Mouse (Mus musculus): ENCODE data around the gene Ier2. TPM values are rescaled to one million over a fixed set of nuclear protein-coding genes. Genes with fewer than 3 reads are reported as not detected.

The Ier2 gene
- 35.2 and 35.4 TPM in 2 replicates for polyA plus RNA-seq (2015; fragmentation: Nextera tagmentation; extraction: Ambion mirVana)

DNA sequence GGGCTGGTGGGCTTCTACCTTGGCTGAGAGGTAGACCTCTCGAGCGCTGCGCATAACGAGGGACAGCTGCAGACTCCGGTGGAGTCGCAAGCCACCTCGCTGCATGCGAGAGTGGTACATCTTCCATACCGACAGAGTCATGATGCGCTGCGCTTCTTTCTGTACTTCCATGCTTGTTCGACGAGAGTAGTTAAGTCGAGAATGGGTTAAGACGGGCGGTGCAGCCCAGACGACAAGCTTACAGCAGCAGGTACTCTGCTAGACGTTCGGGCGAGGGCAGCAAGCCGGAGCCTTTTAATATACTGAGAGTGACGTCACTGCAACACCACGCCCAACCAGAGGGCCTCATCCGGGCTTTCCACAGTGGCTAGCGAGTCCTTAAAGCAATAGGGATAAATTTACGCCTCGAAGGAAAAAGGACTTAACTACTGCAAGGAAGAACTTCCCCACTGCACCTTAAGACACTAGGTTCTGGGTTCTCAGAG lies at the start of gene Ier2:
Gene Ier2, minus strand, starts transcription at position 272 of the 485 bp plus-strand sequence.
- ATAC-seq = peak; percentile 84
- Histone ChIP-seq H3K9me3 (replicated peaks) (no peaks in the 10 kb centered on the region), H3K27ac (peak within 1 kb of the TSS; percentile 81), H3K4me3 (peak within 1 kb of the TSS; percentile 79), H3K36me3 (ENCODE audit: poor library complexity, severe bottlenecking) (no peaks in the 10 kb centered on the region), H3K27me3 (no peaks in the 10 kb centered on the region), H3K9ac (peak within 1 kb of the TSS; percentile 90), H3K4me2 (peak within 1 kb of the TSS; percentile 92), H3K4me1 (peaks cover 46% of the 10 kb centered on the region)
- 0% methylated on average over 27 of the region's 27 CpGs for WGBS

DNA sequence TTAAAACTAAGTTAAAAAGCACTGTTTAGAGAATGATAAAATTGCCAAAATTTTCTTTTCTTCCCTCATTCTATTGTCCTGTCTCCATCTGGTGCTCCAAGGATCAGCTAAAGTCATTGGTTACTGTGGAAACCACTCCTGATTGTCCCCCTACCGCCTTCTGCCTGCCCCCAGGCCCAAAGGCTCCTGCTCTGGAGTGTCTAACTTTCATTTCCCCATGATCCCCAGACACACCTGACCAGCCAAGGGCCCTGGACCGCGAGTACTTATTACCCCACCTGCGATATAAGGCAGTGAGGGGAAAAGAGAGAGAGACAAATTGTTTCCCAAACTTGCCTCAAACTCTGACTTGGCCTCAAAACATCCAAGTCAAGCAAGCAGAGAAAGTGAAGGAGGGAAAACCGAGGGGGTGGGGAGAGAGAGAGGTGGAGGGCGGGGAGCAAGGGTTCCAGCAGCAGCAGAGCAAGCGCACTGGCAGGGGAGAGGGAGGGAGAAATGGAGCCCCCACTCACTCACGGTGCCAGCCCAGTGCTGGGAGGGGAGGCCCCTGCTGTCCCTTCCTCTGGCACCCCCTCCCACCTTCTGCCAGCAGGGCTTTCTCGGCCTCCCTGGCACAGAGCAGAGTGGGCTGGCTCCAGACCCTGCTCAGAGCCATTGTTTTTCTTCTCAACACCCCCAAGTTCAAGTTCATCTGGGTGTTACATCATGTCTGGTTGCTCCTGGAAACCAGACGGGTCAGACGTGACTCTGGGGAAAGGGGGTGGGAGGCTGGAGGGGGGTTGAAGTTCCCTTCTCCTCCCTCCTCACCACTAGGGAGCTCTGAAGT lies 49.5 kb upstream of the Ier2 start:
- Histone ChIP-seq H3K27ac (peak overlapping the region; percentile 98), H3K27me3 (peaks cover 27% of the 10 kb centered on the region), H3K36me3 (ENCODE audit: poor library complexity, severe bottlenecking) (peaks cover 30% of the 10 kb centered on the region), H3K4me1 (peaks cover 93% of the 10 kb centered on the region), H3K4me3 (no peak overlapping the region), H3K4me2 (peak overlapping the region; percentile 10), H3K9me3 (replicated peaks) (no peaks in the 10 kb centered on the region), H3K9ac (peak overlapping the region; percentile 54; the same call in 1 of the 2 replicates)
- peak; percentile 85 for ATAC-seq
- WGBS = 4% methylated on average over 10 of the region's 11 CpGs

DNA sequence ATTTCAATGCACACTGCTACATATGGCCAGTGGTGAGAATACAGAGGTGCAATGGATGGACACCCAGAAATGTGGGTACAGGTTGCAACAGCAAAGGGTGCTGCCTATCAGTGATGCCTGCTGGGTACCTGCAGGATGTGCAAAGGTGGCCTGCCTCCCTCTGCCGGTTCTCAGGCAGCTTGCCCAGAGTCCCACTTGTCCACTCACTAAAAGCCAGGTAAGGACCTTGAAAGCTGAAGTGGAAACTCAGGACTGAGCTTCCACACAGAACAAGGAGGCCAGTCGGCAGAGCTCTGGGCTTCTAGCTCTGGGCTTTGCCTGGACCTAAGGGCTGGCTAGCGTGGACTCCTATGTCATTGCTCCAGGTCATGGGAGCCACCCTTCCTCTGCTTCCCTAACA lies 48.7 kb upstream of the Ier2 start:
- H3K27ac ChIP-seq = peak overlapping the region; percentile 98
- peak overlapping the region; percentile 10 for H3K4me2 ChIP-seq
- H3K4me3 ChIP-seq = no peak overlapping the region
- peaks cover 24% of the 10 kb centered on the region for H3K36me3 ChIP-seq (ENCODE audit: poor library complexity, severe bottlenecking)
- no peak for ATAC-seq
- peaks cover 30% of the 10 kb centered on the region for H3K27me3 ChIP-seq
- H3K9me3 ChIP-seq (replicated peaks) = no peaks in the 10 kb centered on the region
- H3K4me1 ChIP-seq = peaks cover 94% of the 10 kb centered on the region
- 46% methylated on average over 3 of the region's 3 CpGs for WGBS
- peak overlapping the region; percentile 54; the same call in 1 of the 2 replicates for H3K9ac ChIP-seq

DNA sequence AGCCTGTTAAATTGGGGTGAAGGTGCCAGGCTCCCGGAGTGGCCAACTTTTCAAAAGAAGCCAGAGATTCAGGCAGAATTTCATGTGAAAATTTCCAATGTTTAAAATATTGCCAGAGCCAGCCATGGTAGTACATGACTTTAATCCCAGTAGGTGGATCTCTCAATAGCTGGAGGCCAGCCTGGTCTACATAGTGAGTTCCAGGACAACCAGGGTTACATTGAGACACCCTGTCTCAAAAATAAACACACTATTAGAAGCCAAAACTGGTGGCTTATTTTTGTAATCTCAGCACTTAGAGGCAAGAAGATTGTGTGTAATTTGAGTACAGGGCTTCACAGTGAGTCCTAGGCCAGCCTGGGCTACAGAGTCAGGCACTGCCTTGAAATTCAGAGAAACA lies 47.3 kb upstream of the Ier2 start:
- Histone ChIP-seq H3K27ac (peak overlapping the region; percentile 98), H3K4me1 (peaks cover 95% of the 10 kb centered on the region), H3K4me2 (0 out of 2 replicates have a peak overlapping the region, but pooled peaks have one; percentile 3), H3K4me3 (no peak overlapping the region), H3K27me3 (peaks cover 38% of the 10 kb centered on the region), H3K9ac (peak overlapping the region; percentile 52), H3K36me3 (ENCODE audit: poor library complexity, severe bottlenecking) (peaks cover 18% of the 10 kb centered on the region), H3K9me3 (replicated peaks) (no peaks in the 10 kb centered on the region)
- WGBS = 88% methylated on average over 1 of the region's 1 CpGs
- no peak for ATAC-seq

DNA sequence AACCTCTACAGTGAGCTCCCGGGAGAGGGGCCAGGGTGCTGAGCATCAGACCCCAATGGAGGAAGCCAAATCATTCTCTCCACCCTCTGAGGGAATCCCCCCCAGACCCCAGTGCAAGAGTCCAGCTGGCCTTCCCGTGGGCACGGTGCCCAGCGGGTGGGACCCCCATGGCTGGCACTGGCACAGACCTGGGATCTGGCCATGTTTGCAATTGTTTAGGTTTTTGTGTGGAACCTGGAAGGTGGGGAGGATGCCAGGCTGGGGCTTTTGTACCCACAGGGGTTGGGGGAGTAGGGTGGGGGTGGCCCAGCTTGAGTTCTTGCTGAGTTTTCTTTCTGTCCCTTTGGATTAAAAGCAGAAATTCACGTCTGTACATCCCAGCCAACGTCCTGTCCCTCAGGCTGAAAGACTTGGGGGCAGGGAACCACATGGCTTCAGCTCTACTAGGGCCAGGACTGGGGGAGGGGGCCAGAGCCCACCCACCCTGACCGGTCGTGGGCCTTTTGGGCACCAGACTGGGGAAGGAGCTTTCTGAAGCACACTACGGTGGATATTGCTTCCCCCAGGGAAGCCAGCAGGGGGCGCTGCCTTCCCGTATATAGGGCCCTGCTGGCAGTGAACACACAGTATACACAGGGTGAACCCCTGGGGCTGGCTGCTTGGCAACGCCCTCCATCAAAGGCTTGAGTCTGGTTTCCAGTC lies 46.3 kb upstream of the Ier2 start:
- H3K9me3 ChIP-seq (replicated peaks) = no peaks in the 10 kb centered on the region
- peaks cover 93% of the 10 kb centered on the region for H3K4me1 ChIP-seq
- H3K36me3 ChIP-seq (ENCODE audit: poor library complexity, severe bottlenecking) = peaks cover 14% of the 10 kb centered on the region
- peaks cover 44% of the 10 kb centered on the region for H3K27me3 ChIP-seq
- peak overlapping the region; percentile 3; the same call in 1 of the 2 replicates for H3K4me2 ChIP-seq
- H3K9ac ChIP-seq = peak overlapping the region; percentile 0; the same call in 1 of the 2 replicates
- 6% methylated on average over 12 of the region's 12 CpGs for WGBS
- peak; percentile 76 for ATAC-seq
- H3K27ac ChIP-seq = peak overlapping the region; percentile 98
- H3K4me3 ChIP-seq = no peak overlapping the region

DNA sequence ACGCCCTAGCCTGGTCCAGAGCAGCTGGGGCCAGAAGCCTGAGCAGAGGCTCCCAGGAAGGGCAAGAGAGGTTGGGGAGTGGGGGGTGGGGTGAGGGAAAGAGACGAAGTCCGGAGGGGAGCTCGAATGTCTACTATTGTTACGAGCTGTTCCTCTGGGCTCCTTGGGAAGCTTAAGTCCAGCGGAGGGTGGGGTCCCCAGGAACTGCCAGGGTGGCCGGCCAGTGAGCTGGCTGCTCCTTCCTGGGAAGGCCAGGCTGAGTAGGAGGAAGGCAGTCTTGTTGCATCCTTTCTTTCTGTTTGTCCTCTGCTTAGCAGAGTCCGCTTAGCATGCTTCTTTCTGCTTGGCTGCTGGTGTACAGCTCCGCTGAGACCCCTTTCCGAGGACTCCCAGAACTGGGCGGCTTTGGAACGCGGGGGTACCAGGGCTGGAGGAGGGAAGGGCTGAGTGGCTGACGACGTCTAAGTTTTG lies 45.5 kb upstream of the Ier2 start:
- H3K36me3 ChIP-seq (ENCODE audit: poor library complexity, severe bottlenecking) = peaks cover 15% of the 10 kb centered on the region; the same call in 1 of the 2 replicates
- peak overlapping the region; percentile 35 for H3K4me3 ChIP-seq
- H3K27me3 ChIP-seq = peaks cover 52% of the 10 kb centered on the region
- H3K4me2 ChIP-seq = peak overlapping the region; percentile 56
- no peaks in the 10 kb centered on the region for H3K9me3 ChIP-seq (replicated peaks)
- 5% methylated on average over 15 of the region's 15 CpGs for WGBS
- peak overlapping the region; percentile 72 for H3K9ac ChIP-seq
- peak overlapping the region; percentile 98 for H3K27ac ChIP-seq
- H3K4me1 ChIP-seq = peaks cover 90% of the 10 kb centered on the region
- ATAC-seq = no peak

DNA sequence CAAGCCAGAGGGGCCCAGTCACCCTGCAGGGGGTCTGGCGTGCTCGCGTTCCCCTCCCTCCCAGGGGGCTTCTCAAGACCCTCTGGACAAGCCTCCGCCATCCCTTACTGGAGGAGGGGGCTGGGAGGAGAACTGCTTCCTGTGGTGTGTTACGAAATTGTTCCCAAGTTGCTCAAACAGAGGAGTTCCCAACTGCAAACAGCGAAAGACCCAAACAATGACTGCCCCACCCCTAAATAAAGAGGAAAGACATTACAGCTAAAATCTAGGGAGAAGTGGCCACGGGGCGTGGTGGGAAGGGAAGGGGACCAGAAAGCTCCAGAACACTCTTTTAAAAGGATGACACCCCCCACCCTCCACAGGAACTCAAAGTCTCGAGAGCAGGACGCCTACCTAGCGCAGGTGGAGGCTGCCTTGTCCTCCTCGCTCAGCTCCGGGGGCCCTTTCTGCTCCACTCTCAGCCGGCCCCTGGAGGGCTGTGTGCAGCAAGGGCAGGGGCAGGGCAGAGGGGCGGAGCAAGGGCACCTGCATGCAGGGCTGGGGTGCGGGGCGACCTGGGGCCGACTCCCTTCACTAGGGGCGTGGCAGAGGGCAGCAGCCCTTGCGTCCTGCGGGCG lies 44.7 kb upstream of the Ier2 start:
- WGBS = 11% methylated on average over 22 of the region's 22 CpGs
- Histone ChIP-seq H3K4me1 (peaks cover 85% of the 10 kb centered on the region), H3K4me3 (peak overlapping the region; percentile 35), H3K27me3 (peaks cover 60% of the 10 kb centered on the region), H3K36me3 (ENCODE audit: poor library complexity, severe bottlenecking) (peaks cover 15% of the 10 kb centered on the region; the same call in 1 of the 2 replicates), H3K9ac (peak overlapping the region; percentile 72), H3K9me3 (replicated peaks) (no peaks in the 10 kb centered on the region), H3K27ac (peak overlapping the region; percentile 98), H3K4me2 (peak overlapping the region; percentile 56)
- ATAC-seq = no peak

DNA sequence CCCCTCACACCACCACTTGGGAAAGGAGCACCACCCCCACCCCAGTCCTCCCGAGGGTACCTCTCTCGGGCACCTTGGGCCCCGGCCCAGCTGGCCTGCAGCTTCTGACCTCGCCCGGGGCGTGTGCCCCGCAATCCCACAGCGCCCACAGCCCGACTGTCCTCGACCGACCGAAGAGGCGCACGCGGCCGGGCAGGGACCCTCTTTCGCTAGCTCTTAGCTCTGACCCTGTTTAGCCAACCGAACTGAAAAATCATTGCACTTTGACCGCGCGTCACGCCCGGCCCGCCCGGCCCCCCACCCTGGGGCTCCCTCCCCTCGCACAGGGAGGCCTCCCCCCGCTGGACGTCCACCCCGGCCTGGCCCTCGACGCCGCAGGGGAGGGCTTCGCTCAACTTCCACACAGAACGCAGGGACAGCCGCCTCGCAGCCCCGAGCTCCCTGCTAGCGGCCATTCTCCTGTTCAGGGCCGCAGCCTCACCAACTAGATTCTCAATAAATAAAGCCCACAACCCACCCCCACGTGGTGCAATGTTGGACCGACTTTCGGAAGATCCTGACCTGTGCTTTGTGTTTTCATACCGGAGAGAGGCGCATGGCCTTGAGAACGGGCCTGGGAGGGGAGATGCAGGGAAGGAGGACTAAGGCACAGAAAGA lies 44.1 kb upstream of the Ier2 start:
- Histone ChIP-seq H3K27ac (peak overlapping the region; percentile 98), H3K36me3 (ENCODE audit: poor library complexity, severe bottlenecking) (peaks cover 15% of the 10 kb centered on the region; the same call in 1 of the 2 replicates), H3K4me3 (peak overlapping the region; percentile 35), H3K9ac (peak overlapping the region; percentile 72), H3K27me3 (peaks cover 66% of the 10 kb centered on the region), H3K4me2 (peak overlapping the region; percentile 56), H3K9me3 (replicated peaks) (no peaks in the 10 kb centered on the region), H3K4me1 (peaks cover 85% of the 10 kb centered on the region)
- ATAC-seq = no peak
- 4% methylated on average over 43 of the region's 45 CpGs for WGBS

DNA sequence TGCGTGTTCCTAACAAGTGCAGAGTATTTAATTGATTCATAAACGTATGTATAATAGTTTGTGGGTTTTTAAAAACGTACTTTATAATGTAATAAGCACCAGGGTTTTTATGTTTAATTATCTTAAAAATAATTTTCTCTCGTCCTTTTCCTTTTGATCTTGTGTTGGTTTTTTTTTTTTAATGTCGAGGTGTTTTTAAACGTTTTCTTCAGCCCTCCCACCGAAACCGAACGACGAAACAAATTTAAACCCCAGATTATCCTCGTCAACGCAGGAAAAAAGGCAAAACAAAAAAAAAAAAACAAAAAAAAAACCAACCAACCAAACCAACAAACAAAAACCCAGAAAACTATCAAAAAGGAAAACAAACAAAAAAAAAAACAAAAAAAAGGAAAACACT lies 43.3 kb upstream of the Ier2 start:
- WGBS = 3% methylated on average over 12 of the region's 12 CpGs
- Histone ChIP-seq H3K4me1 (peaks cover 82% of the 10 kb centered on the region), H3K27me3 (peaks cover 74% of the 10 kb centered on the region), H3K36me3 (ENCODE audit: poor library complexity, severe bottlenecking) (peaks cover 15% of the 10 kb centered on the region; the same call in 1 of the 2 replicates), H3K9ac (peak overlapping the region; percentile 72), H3K4me2 (peak overlapping the region; percentile 56), H3K27ac (peak overlapping the region; percentile 98), H3K9me3 (replicated peaks) (no peaks in the 10 kb centered on the region), H3K4me3 (peak overlapping the region; percentile 37)
- ATAC-seq = no peak

DNA sequence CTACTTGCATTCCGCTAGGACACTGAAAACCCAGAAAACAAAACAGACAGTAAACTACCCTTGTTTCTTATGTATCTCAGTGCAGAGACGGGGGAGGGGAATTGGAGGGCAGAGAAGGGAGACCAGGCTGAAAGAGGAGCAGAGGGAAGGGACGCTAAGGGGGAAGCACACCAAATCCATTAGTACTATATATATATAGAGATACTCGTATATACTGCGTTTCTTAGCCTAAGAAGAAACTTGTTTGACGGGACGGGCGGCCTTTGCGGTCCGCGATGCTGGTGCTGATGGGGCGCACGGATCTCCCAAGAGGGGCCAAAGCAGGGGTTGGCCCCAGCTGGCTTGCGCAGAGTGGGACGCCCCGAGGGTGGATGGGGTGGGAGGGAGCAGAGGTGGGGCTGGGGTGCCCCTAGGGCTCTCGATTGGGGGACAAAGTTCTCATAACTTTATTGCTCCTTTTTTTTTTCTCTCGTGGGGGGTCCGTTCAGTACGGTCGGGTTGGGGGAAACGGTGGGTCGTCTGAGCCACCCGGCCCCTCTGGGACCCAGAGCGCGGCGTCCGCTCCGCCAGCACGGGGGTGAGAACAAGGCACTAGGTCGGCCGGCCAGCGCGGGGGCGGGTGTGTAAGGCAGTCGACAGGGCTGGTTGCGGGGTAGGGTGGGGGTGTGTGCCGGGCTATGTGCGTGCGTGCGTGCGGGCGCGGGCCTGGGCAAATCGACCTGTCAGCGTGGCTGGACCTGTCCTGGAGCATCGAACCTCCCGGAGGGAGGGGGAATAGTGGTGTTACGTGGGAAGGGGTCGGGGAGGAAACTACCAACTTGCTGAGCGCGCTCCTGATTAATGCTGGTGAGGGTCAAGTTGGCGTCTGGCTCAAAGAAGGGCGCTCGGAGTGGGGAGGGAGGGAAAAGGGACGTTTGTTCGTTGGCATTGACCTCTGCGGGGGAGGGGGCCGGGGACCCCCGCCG lies 42.5 kb upstream of the Ier2 start:
- H3K4me1 ChIP-seq = peaks cover 74% of the 10 kb centered on the region

More for the DNA sequence above, 42.5 kb upstream of the Ier2 start:
- H3K36me3 ChIP-seq (ENCODE audit: poor library complexity, severe bottlenecking) = peaks cover 15% of the 10 kb centered on the region; the same call in 1 of the 2 replicates
- peak overlapping the region; percentile 37 for H3K4me3 ChIP-seq
- H3K4me2 ChIP-seq = peak overlapping the region; percentile 56
- H3K27me3 ChIP-seq = peaks cover 75% of the 10 kb centered on the region
- H3K9ac ChIP-seq = peak overlapping the region; percentile 70
- H3K9me3 ChIP-seq (replicated peaks) = no peaks in the 10 kb centered on the region
- 2% methylated on average over 61 of the region's 61 CpGs for WGBS
- peak overlapping the region; percentile 88 for H3K27ac ChIP-seq
- ATAC-seq = no peak

All from forebrain, embryonic 13.5 days (tissue).